Mouse (Mus musculus): ENCODE results near the gene Cstad.

- TF ChIP-seq POLR2A (IDR thresholded peaks at IDR 0.05; ENCODE audit: extremely low read depth, insufficient read depth, low read length) (no peak), CTCF (IDR thresholded peaks at IDR 0.05; ENCODE audit: low read depth, low read length) (no peak)
These were observed 35.3 kb upstream of the Cstad start for GRCm38 (mm10) chr2:30559552-30559951.
